Mouse (Mus musculus): ENCODE measurements around the gene Pikfyve. TPM values are rescaled to one million over a fixed set of nuclear protein-coding genes. Genes with fewer than 3 reads are reported as not detected.

Pikfyve gene
- polyA plus RNA-seq, 1 experiment, result 14.3 TPM

- no peak for DNase-seq (ENCODE audit: low read depth)
- TF ChIP-seq CTCF (IDR thresholded peaks at IDR 0.05; ENCODE audit: borderline replicate concordance, extremely low read depth, insufficient read depth, insufficient read length) (no peak), POLR2A (IDR thresholded peaks at IDR 0.05; ENCODE audit: borderline replicate concordance, extremely low read depth, insufficient read depth, insufficient read length, poor library complexity, severe bottlenecking) (no peak)
Measured at GRCm38 (mm10) chr1:65315022-65315407, 128.5 kb downstream of the Pikfyve start.

Other genes with a start within 250 kb of the Pikfyve start
- 5.3 and 7.4 TPM in 2 replicates for gene Plekhm3, start 229.9 kb upstream of the Pikfyve start, polyA plus RNA-seq (2012; rRNA removed)
- 0.05 TPM in 2 replicates for gene Akr1cl, start 153.9 kb upstream of the Pikfyve start, polyA plus RNA-seq (2012; rRNA removed)
- gene Cryge, start 135.5 kb upstream of the Pikfyve start, polyA plus RNA-seq (2012; rRNA removed), result not detected in 2 replicates
- gene Crygd, start 123.2 kb upstream of the Pikfyve start, polyA plus RNA-seq (2012; rRNA removed), result not detected in 2 replicates
- 0.29 TPM in 1 of 2 replicates, not detected in the other for gene Crygc, start 113.0 kb upstream of the Pikfyve start, polyA plus RNA-seq (2012; rRNA removed)
- not detected in 2 replicates for gene Crygb, start 104.4 kb upstream of the Pikfyve start, polyA plus RNA-seq (2012; rRNA removed)
- gene Cryga, start 83.3 kb upstream of the Pikfyve start, polyA plus RNA-seq (2012; rRNA removed), result not detected in 2 replicates
- 0.14 TPM in 1 of 2 replicates, not detected in the other for gene Gm28845, start 67.1 kb upstream of the Pikfyve start, polyA plus RNA-seq (2012; rRNA removed)
- 0.34 and 0.49 TPM in 2 replicates for gene D630023F18Rik, start 63.5 kb upstream of the Pikfyve start, polyA plus RNA-seq (2012; rRNA removed)
- 200 and 238 TPM in 2 replicates for gene Idh1, start 183 bp upstream of the Pikfyve start, polyA plus RNA-seq (2012; rRNA removed)
- gene Pth2r, start 95.4 kb downstream of the Pikfyve start, polyA plus RNA-seq (2012; rRNA removed), result 0.66 and 0.90 TPM in 2 replicates